Mouse (Mus musculus): ENCODE measurements at regions not wholly inside any gene's neighbourhood (a gene's known extent, or its start where the extent isn't known, plus 50 kb on each side); places are given as distances from the start of the nearest gene placed in this dataset.

DNA sequence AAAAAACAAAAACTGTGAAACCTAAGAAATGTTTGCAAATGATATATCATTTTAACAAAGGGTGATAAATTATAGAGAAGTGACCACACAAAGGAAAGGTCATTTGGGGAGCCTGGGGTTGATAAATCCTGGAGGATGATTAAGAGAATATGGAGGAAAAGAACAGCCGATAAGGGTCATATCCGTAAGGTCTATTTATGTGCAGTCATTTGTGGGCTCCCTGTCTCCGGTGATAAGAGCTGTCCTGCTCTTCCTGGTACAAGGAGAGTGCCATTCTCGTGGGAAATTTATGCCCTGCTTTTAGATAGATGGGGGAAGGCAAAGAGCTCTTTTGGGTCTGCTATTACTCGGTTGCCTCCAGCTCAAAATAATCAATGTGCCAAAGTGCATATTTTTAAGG is 175.9 kb upstream of the Jarid2 start:
- TF ChIP-seq CTCF (IDR thresholded peaks at IDR 0.05; ENCODE audit: borderline replicate concordance, extremely low read depth, insufficient read depth, insufficient read length) (no peak), POLR2A (IDR thresholded peaks at IDR 0.05; ENCODE audit: borderline replicate concordance, extremely low read depth, insufficient read depth, insufficient read length, poor library complexity, severe bottlenecking) (no peak)

Data from brain, embryonic 14.5 days (tissue).